Mouse (Mus musculus) lung, postnatal 0 days (tissue): Measurements from ENCODE around the gene Ttc9. TPM values are rescaled to one million over a fixed set of nuclear protein-coding genes. Genes with fewer than 3 reads are reported as not detected.

ENCODE experiments used
- ATAC-seq: fragments of 200-750 bp; cut with Nextera tagmentation; 2 replicates; pipeline ENCODE4 v1.8.0; 2017; ENCODE audit warnings: moderate library complexity
- DNase-seq: peaks from one replicate; pipeline ENCODE4 v3.0.0-alpha.2; 2016; ENCODE audit warnings: low spot score
- H3K27ac ChIP-seq: fragments of 300-500 bp; sonication (generic); 2 replicates; pipeline ENCODE4 v1.5.1; 2014; ENCODE audit warnings: antibody characterized with exemption, mild to moderate bottlenecking, low read length, mixed read lengths
- H3K27me3 ChIP-seq: fragments of 300-500 bp; sonication (generic); replicated peaks from 2 replicates; pipeline ENCODE4 v1.6.1; 2014; ENCODE audit warnings: low read length, mixed read lengths; ENCODE audit not compliant: insufficient read depth
- H3K36me3 ChIP-seq: fragments of 300-500 bp; sonication (generic); 2 replicates; pipeline ENCODE4 v1.6.1; 2014; ENCODE audit warnings: low read length, mixed read lengths; ENCODE audit not compliant: insufficient read depth
- H3K4me1 ChIP-seq: fragments of 300-500 bp; sonication (generic); 2 replicates; pipeline ENCODE4 v1.6.1; 2014; ENCODE audit warnings: antibody characterized with exemption, low read depth, low read length, mixed read lengths; ENCODE audit not compliant: insufficient read depth
- H3K4me2 ChIP-seq: fragments of 300-500 bp; sonication (generic); replicated peaks from 2 replicates; pipeline ENCODE4 v1.6.1; 2014; ENCODE audit warnings: low read depth, mild to moderate bottlenecking, low read length, moderate library complexity, mixed read lengths
- H3K4me3 ChIP-seq: fragments of 300-500 bp; sonication (generic); 2 replicates; pipeline ENCODE4 v1.5.1; 2014; ENCODE audit warnings: low read depth, low read length
- H3K9ac ChIP-seq: fragments of 300-500 bp; sonication (generic); replicated peaks from 2 replicates; pipeline ENCODE4 v1.6.1; 2014; ENCODE audit warnings: low read depth, mild to moderate bottlenecking
- H3K9me3 ChIP-seq: fragments of 300-500 bp; sonication (generic); 2 replicates; pipeline ENCODE4 v1.6.1; 2016; ENCODE audit warnings: low read length, mixed read lengths
- CTCF ChIP-seq: IDR thresholded peaks from 2 replicates; pipeline ENCODE4 v1.5.1; 2016; ENCODE audit warnings: antibody characterized with exemption, mild to moderate bottlenecking
- EP300 ChIP-seq: IDR thresholded peaks from 2 replicates; pipeline ENCODE4 v1.6.1; 2016; ENCODE audit warnings: antibody characterized with exemption, mild to moderate bottlenecking, control low read depth
- WGBS: fragments of 180-500 bp; shearing (Covaris S2); extraction: QIAGEN DNeasy Blood & Tissue Kit; methylation state at CpG from one replicate; pipeline ENCODE4 v1.1.7; 2014; 5-methylcytosine and 5-hydroxymethylcytosine counted together
- polyA plus RNA-seq: library from polyadenylated mRNA; unstranded; fragments of >200 nt; fragmentation: Nextera tagmentation; extraction: Ambion mirVana; gene quantifications from 2 replicates; pipeline ENCODE4 v1.2.1, GENCODE M21; 2015

Gene Ttc9
- polyA plus RNA-seq, 1 experiment from 2014 or later = 17.7 TPM

DNA sequence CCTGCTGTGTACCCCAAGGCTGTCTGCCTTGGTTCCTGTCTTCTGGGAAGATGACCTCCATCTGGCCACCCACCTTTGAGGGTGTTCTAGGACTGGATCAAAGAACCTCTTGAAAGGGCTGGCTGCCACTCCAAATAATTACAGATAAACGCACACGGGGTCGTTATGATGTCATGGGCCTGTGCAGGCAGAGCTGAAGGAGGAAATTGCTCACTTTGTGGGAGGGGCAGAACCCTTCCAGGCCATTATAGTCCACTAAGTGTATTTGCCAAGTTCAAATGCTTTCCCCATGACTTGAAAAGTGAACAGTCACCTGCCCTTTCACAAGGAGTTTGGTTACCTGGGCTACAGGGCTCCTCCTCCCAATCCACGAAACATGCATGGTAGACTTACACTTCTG lies 67.0 kb downstream of the Ttc9 start:
- peak overlapping the region; percentile 74 for H3K27ac ChIP-seq
- peak; percentile 96 for ATAC-seq
- 18% methylated on average over 4 of the region's 4 CpGs for WGBS

DNA sequence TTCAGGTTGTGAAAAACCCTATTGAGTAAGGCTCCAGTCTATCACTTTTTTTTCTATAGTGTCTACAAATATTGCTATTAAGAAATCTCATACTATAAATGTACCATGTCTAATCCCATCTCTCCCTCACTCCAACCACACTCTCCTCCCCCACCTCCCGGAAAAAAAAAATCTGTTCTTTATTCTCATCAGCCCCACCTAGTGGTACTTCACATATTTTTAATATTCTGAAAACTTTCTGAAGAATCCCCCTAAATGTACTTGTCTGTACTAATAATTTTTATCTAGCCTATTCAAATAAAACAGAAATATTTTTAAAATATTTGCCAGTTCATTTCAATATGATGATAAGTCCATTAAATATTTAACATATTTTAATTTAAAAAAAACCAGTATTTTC lies 71.9 kb downstream of the Ttc9 start:
- TF ChIP-seq CTCF = peak; percentile 46
- 0 out of 2 replicates have a peak, but pooled peaks have one; percentile 9 for TF ChIP-seq EP300
- 6% methylated on average over 1 of the region's 1 CpGs for WGBS
- peak; percentile 61 for DNase-seq
- Histone ChIP-seq H3K27me3 (no peaks in the 10 kb centered on the region), H3K36me3 (no peaks in the 10 kb centered on the region), H3K27ac (no peak overlapping the region), H3K9ac (no peak overlapping the region), H3K4me2 (no peak overlapping the region), H3K4me3 (no peak overlapping the region), H3K4me1 (no peaks in the 10 kb centered on the region), H3K9me3 (no peaks in the 10 kb centered on the region)
- ATAC-seq = no peak

More for the DNA sequence above, 67.0 kb downstream of the Ttc9 start:
- Histone ChIP-seq H3K9ac (no peak overlapping the region), H3K4me2 (no peak overlapping the region), H3K9me3 (no peaks in the 10 kb centered on the region), H3K27me3 (no peaks in the 10 kb centered on the region), H3K4me1 (no peaks in the 10 kb centered on the region), H3K36me3 (no peaks in the 10 kb centered on the region), H3K4me3 (no peak overlapping the region)
- TF ChIP-seq EP300 = peak; percentile 90
- no peak for TF ChIP-seq CTCF
- peak; percentile 95 for DNase-seq

DNA sequence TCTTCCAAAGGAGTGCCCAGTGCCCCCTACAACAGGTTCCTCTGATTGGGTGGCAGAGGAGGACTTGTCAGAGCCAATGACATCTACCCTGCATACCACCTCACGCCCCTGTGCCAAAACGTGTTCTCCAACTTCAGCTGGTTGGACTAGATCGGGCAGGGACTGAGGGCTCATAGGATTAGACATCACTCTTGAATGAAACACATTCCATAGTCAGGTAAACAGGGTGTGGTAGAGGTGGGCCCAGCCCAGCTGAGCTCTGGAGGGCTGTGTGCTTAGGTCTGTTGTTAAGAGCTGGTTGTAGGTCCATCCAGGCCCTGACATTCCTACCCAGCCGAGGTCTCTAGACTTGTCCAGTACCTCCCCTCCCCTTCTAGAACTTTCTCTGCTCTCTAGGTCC lies 81.6 kb downstream of the Ttc9 start:
- 64% methylated on average over 4 of the region's 4 CpGs for WGBS
- H3K9me3 ChIP-seq = no peaks in the 10 kb centered on the region
- H3K36me3 ChIP-seq = no peaks in the 10 kb centered on the region
- TF ChIP-seq CTCF (no peak), EP300 (no peak)
- peak; percentile 71 for ATAC-seq
- H3K4me3 ChIP-seq = no peak overlapping the region
- H3K27ac ChIP-seq = no peak overlapping the region
- no peaks in the 10 kb centered on the region for H3K27me3 ChIP-seq
- H3K9ac ChIP-seq = no peak overlapping the region
- no peaks in the 10 kb centered on the region for H3K4me1 ChIP-seq
- H3K4me2 ChIP-seq = no peak overlapping the region
- peak; percentile 31 for DNase-seq

Other genes starting within 250 kb of the Ttc9 start
- gene Adam4, start 209.3 kb upstream of the Ttc9 start, polyA plus RNA-seq = 0.24 and 0.38 TPM in 2 replicates
- gene Cox16, start 146.1 kb upstream of the Ttc9 start, polyA plus RNA-seq = 144 and 148 TPM in 2 replicates
- 17.6 and 19.0 TPM in 2 replicates for gene Gm20498, start 98.3 kb upstream of the Ttc9 start, polyA plus RNA-seq
- 27.5 and 31.9 TPM in 2 replicates for gene Synj2bp, start 98.3 kb upstream of the Ttc9 start, polyA plus RNA-seq
- gene Adam21, start 62.8 kb upstream of the Ttc9 start, polyA plus RNA-seq = 0.05 and 0.06 TPM in 2 replicates
- gene Med6, start 36.2 kb upstream of the Ttc9 start, polyA plus RNA-seq = 40.4 and 42.7 TPM in 2 replicates
- 3.3 and 3.6 TPM in 2 replicates for gene Map3k9, start 149.9 kb downstream of the Ttc9 start, polyA plus RNA-seq
- gene Pcnx, start 228.8 kb downstream of the Ttc9 start, polyA plus RNA-seq = 12.8 and 13.5 TPM in 2 replicates